ENCODE assay signal across 7 mouse cellular contexts in the genomic region with DNA sequence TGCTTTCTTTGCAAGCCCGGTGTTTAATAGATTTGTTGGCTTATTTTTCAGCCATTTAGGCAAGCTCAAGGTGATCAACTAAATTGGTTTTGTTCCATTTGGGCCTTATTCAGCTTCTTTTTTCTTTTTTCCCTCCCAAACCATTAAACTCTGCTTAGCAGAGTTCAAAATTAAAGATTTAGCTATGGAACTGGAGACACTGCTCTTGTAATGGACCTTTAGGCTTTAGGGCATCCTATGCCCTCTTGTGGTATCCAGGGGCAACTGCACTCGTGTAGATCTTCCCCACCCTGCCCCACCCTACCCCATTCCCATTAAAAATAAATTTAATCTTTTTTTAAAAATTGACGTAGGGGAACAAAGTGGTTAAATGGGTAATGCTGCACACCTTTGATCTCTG. TPM values are rescaled to one million over a fixed set of nuclear protein-coding genes. Genes with fewer than 3 reads are reported as not detected.
DNase-seq lines count a peak whose midpoint lies in the region; ATAC-seq and TF ChIP-seq lines count a peak whose summit lies in the region.

No protein-coding gene starts in this region.

- no peaks in the 10 kb centered on the region for H3K27me3 ChIP-seq in embryonic facial prominence, embryonic 15.5 days
- H3K27me3 ChIP-seq in hindbrain, embryonic 13.5 days: no peaks in the 10 kb centered on the region
- no peaks in the 10 kb centered on the region; the same call in 1 of the 2 replicates for H3K27me3 ChIP-seq in liver, embryonic 14.5 days (ENCODE audit: control insufficient read depth, insufficient read depth, low read length)

- H3K27ac ChIP-seq in embryonic facial prominence, embryonic 15.5 days (replicated peaks): no peak overlapping the region
- no peak overlapping the region for H3K27ac ChIP-seq in hindbrain, embryonic 13.5 days
- peak overlapping the region; percentile 65; the same call in 1 of the 2 replicates for H3K27ac ChIP-seq in liver, embryonic 14.5 days

- H3K4me1 ChIP-seq in embryonic facial prominence, embryonic 15.5 days: peaks cover 30% of the 10 kb centered on the region
- H3K4me1 ChIP-seq in hindbrain, embryonic 13.5 days (replicated peaks): peaks cover 44% of the 10 kb centered on the region
- H3K4me1 ChIP-seq in liver, embryonic 14.5 days (replicated peaks; ENCODE audit: control insufficient read depth in 2 of 2, insufficient read depth in 2 of 2, low read length in 1 of 2): peaks cover 17 to 24% of the 10 kb centered on the region in 2 experiments

- TF ChIP-seq CTCF in liver, embryonic 14.5 days (IDR thresholded peaks at IDR 0.05; ENCODE audit: low read depth): peak; percentile 73

- peaks cover 3% of the 10 kb centered on the region; the same call in 1 of the 2 replicates for H3K36me3 ChIP-seq in embryonic facial prominence, embryonic 15.5 days
- peaks cover 11% of the 10 kb centered on the region; the same call in 1 of the 2 replicates for H3K36me3 ChIP-seq in hindbrain, embryonic 13.5 days
- peaks cover 32% of the 10 kb centered on the region for H3K36me3 ChIP-seq in liver, embryonic 14.5 days (replicated peaks; ENCODE audit: control insufficient read depth, insufficient read depth, low read depth)

- 41% methylated on average over 3 of the region's 3 CpGs for WGBS in embryonic facial prominence, embryonic 15.5 days
- WGBS in hindbrain, embryonic 13.5 days: 58% methylated on average over 3 of the region's 3 CpGs
- 48% methylated on average over 3 of the region's 3 CpGs for WGBS in liver, embryonic 14.5 days (ENCODE audit: insufficient replicate concordance)

- no peak overlapping the region for H3K4me3 ChIP-seq in embryonic facial prominence, embryonic 15.5 days (replicated peaks)
- H3K4me3 ChIP-seq in hindbrain, embryonic 13.5 days: peak overlapping the region; percentile 95; the same call in 1 of the 2 replicates
- H3K4me3 ChIP-seq in liver, embryonic 14.5 days (ENCODE audit: insufficient read depth in 1 of 2, low read depth in 2 of 2, low read length in 2 of 2): peak overlapping the region; percentile 76 to 80; a peak in 2 of 4 replicates

- H3K9ac ChIP-seq in embryonic facial prominence, embryonic 15.5 days: no peak overlapping the region
- peak overlapping the region; percentile 99; the same call in 1 of the 2 replicates for H3K9ac ChIP-seq in hindbrain, embryonic 13.5 days
- peak overlapping the region; percentile 92 for H3K9ac ChIP-seq in liver, embryonic 14.5 days (replicated peaks)

- no peak for ATAC-seq in embryonic facial prominence, embryonic 15.5 days (ENCODE audit: insufficient number of reproducible peaks, low FRiP score, low TSS enrichment, low read depth)
- ATAC-seq in hindbrain, embryonic 13.5 days (ENCODE audit: low FRiP score): no peak
- ATAC-seq in liver, embryonic 14.5 days (ENCODE audit: insufficient read depth): no peak

- no peaks in the 10 kb centered on the region for H3K9me3 ChIP-seq in embryonic facial prominence, embryonic 15.5 days (replicated peaks)
- no peaks in the 10 kb centered on the region for H3K9me3 ChIP-seq in hindbrain, embryonic 13.5 days
- no peaks in the 10 kb centered on the region for H3K9me3 ChIP-seq in liver, embryonic 14.5 days (ENCODE audit: control insufficient read depth, low read length)

- TF ChIP-seq EP300 in liver, embryonic 14.5 days (IDR thresholded peaks at IDR 0.05; ENCODE audit: low read depth): no peak

- DNase-seq in B cell, adult 2 months: peak; percentile 22 to 24
- peak; percentile 40 for DNase-seq in ES-CJ7 (ENCODE audit: low read depth, low spot score)
- DNase-seq in liver, embryonic 14.5 days (ENCODE audit: low read depth in 3 of 3, low spot score in 3 of 3): peak in 1 of 3 experiments; percentile 39
- DNase-seq in retina, postnatal 1 day: peak; percentile 55
- no peak for DNase-seq in urinary bladder, postnatal 4 days (ENCODE audit: low spot score in 2 of 2)

- peak overlapping the region; percentile 90; the same call in 1 of the 2 replicates for H3K4me2 ChIP-seq in embryonic facial prominence, embryonic 15.5 days (replicated peaks)
- H3K4me2 ChIP-seq in hindbrain, embryonic 13.5 days: peak overlapping the region; percentile 74
- peak overlapping the region; percentile 99 for H3K4me2 ChIP-seq in liver, embryonic 14.5 days (ENCODE audit: low read depth)

RNA-seq across cellular contexts. Expression of a gene that starts 2.5 kb away (rescaled TPM):
- 0.32 and 0.46 TPM in 2 replicates for polyA plus RNA-seq in embryonic facial prominence, embryonic 15.5 days (2015; fragmentation: Nextera tagmentation; extraction: Ambion mirVana)
- polyA plus RNA-seq in hindbrain, embryonic 13.5 days (2015; fragmentation: Nextera tagmentation; extraction: Ambion mirVana): 0.26 and 0.27 TPM in 2 replicates
- 0.18 and 0.38 TPM in 2 replicates for polyA plus RNA-seq in liver, embryonic 14.5 days (2012; rRNA removed)
- 0.57 and 0.63 TPM in 2 replicates for polyA plus RNA-seq in liver, embryonic 14.5 days (2014; fragmentation: Nextera tagmentation; extraction: Ambion mirVana)

RNA-seq across cellular contexts. Expression of a gene that starts 3.8 kb away (rescaled TPM):
- 108 and 111 TPM in 2 replicates for polyA plus RNA-seq in embryonic facial prominence, embryonic 15.5 days (2015; fragmentation: Nextera tagmentation; extraction: Ambion mirVana)
- 147 and 150 TPM in 2 replicates for polyA plus RNA-seq in hindbrain, embryonic 13.5 days (2015; fragmentation: Nextera tagmentation; extraction: Ambion mirVana)
- 34.1 and 49.9 TPM in 2 replicates for polyA plus RNA-seq in liver, embryonic 14.5 days (2012; rRNA removed)
- 45.2 and 55.8 TPM in 2 replicates for polyA plus RNA-seq in liver, embryonic 14.5 days (2014; fragmentation: Nextera tagmentation; extraction: Ambion mirVana)

RNA-seq across cellular contexts. Expression of a gene that starts 24.4 kb away (rescaled TPM):
- polyA plus RNA-seq in embryonic facial prominence, embryonic 15.5 days (2015; fragmentation: Nextera tagmentation; extraction: Ambion mirVana): 26.2 and 28.8 TPM in 2 replicates
- 6.9 and 7.1 TPM in 2 replicates for polyA plus RNA-seq in hindbrain, embryonic 13.5 days (2015; fragmentation: Nextera tagmentation; extraction: Ambion mirVana)
- polyA plus RNA-seq in liver, embryonic 14.5 days (2012; rRNA removed): 0.19 TPM in 2 replicates
- polyA plus RNA-seq in liver, embryonic 14.5 days (2014; fragmentation: Nextera tagmentation; extraction: Ambion mirVana): 0.10 and 0.11 TPM in 2 replicates

RNA-seq across cellular contexts. Expression of a gene that starts 45.1 kb away (rescaled TPM):
- polyA plus RNA-seq in embryonic facial prominence, embryonic 15.5 days (2015; fragmentation: Nextera tagmentation; extraction: Ambion mirVana): not detected in 2 replicates
- polyA plus RNA-seq in hindbrain, embryonic 13.5 days (2015; fragmentation: Nextera tagmentation; extraction: Ambion mirVana): not detected in 2 replicates
- not detected in 2 replicates for polyA plus RNA-seq in liver, embryonic 14.5 days (2012; rRNA removed)
- not detected in 2 replicates for polyA plus RNA-seq in liver, embryonic 14.5 days (2014; fragmentation: Nextera tagmentation; extraction: Ambion mirVana)

Comparison
In these comparisons a context has a peak if more than half of its experiments do, and no peak if none do; other contexts are left out.
1. DNase-seq: peak in B cell, adult 2 months (2 of 2), ES-CJ7 (single experiment) and retina, postnatal 1 day (single experiment); none in urinary bladder, postnatal 4 days (0 of 2).
2. Peak in every context shown above with its lines, with median percentiles within 50 percentile points of each other: H3K4me2 ChIP-seq.